Mouse (Mus musculus) gastrocnemius, adult 8-10 months (tissue): ENCODE results near the gene Ncapd3. TPM values are rescaled to one million over a fixed set of nuclear protein-coding genes. Genes with fewer than 3 reads are reported as not detected.

Experiments used
- DNase-seq, 2 experiments: peaks; one replicate each; pipeline ENCODE4 v3.0.0; 2022; ENCODE audit warnings: low spot score in 2 of 2
- total RNA-seq, 4 experiments: library from RNA; stranded (reverse); gene quantifications; 2 replicates each; pipeline ENCODE4 v1.2.4; 2022

The Ncapd3 gene
- total RNA-seq, result 1 to 10 TPM; 4.7 to 5.7 (median 5.0) TPM

DNA sequence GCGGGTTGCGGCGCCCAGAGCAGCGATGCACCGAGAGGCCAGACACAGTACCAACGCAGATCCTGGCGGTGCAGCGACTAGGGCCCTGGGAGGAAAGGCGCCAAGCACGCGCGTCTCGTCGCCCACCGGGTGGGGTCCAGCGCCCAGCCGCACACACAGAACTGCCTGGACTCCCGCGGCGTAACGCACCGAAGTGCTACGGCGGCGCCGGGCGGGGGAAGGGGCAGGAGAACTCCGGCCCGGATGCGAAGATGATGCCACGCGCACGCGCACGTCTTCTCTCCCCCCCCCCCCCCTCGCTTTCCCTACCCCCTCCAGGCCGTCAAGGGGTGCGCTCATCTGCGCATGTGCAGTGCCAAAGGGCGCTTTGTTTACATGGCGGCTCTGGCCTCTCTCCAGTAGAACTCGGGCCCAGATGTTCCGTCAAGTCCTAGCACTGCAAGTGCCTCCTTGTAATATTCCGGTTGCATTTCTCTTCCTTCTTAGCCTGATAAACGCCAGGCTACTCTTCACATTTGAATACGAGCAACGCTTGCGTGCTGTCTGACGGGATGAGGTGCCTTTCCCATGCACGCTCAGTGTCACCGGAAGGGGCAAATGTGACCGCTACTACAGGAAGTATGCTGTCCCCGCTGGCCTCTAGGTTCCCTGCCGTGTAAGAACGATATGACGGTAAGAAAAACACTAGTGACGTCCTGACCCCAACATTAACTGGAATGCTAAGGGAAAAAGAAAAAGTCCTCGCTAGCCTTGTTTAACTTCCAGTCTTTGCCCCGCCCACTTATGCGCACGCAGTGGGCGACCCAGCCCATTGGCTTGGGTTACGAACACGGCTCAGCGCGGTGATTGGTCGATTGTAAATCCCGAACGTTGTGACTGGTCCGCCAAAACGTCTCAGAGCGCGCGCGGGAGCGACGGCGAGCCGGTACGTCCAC is at the start of gene Ncapd3, which contains the start of gene Vps26b:
Ncapd3 (plus strand) TSS at position 348 of the 935 bp plus-strand sequence.
Vps26b (minus strand) TSS at position 238 of the 935 bp plus-strand sequence.
- DNase-seq, result peak; percentile 93 to 96

DNA sequence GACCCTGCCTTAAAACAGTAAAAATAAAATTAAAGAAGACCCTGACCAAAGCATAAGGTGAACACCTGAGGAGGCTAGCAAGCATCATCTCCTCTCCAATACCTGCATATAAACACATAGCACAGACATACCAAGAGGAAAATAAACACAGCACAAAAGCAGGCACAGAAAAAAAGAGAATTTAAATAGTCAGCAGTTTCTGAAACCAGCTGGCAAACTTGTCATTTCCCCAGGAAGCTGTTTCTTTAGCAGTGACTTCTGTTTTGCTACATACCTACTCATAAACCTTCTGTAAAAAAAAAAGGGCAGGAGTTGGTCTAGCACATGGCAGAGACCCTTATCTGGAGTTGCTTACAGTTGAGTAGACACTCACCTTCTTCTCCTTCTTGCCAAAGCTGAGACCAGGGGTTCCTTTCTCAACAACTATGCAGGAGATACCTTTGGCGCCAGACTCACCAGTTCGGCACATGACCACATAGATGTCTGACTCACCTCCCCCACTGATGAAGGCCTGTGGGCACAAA is 44.8 kb upstream of the Ncapd3 start:
- no peak for DNase-seq

DNA sequence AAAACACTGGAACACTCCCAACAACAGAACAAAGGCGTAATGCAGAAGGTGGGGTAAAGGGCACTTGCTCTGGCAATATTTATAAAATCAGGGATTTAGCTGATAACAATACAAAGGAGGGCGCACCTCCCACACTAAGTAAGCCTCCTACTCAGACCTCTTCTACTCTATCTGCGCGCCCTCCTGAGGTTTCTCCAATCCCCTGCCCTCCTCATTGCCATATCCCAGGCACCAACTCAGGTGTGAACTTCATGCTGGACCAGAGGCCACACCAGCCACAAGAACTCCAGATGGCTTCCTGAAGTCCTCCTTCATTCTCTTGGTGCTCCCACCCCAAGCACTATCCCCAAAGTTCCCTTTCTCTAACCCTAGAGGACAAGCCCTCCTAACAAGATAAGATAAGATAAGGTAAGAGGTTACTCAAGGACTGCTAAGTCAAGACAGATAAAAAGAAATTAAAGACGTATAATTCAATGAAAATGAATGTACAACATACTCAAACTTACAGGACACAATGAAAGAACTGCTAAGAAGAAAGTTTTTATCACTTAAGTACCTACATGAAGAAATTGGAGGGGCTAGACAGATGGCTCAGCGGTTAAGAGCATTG is 44.2 kb upstream of the Ncapd3 start:
- no peak for DNase-seq

DNA sequence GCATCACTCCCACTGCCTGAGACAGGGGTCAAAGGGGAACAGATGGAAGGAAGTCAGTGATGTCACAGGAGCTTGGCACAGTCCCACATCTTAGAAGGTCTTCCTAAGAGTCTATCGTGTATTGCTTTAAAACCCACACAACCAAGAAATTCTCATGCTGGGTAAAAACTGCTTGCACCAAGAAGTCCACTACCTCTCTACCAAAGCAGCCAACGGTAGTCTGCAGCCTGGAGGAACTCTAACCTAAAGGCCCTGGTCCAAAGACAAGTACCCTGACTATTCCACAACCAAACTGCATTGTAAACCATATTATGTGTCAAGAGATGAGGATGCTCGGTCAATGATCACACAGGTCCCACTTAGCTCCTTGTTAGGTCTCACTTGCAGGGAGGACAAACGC is 39.8 kb upstream of the Ncapd3 start:
- no peak for DNase-seq

DNA sequence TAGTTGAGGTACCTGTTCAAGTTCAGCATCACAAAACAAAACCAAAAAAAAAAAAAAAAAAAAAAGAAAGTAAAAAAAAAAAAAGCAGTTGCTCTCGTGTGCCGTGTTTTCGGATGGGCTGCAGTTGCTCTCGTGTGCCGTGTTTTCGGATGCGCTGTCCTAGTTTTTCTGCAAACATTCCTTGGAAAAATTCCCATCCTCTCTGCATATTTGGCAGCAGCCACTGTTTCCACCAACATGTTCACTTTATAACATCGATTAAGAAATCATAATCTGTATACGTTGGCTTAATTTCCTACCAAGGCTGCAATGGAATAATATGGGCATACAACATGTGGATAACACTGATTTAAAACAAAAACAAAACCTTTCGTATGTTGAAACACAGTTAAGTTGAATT is 36.9 kb upstream of the Ncapd3 start:
- no peak for DNase-seq

DNA sequence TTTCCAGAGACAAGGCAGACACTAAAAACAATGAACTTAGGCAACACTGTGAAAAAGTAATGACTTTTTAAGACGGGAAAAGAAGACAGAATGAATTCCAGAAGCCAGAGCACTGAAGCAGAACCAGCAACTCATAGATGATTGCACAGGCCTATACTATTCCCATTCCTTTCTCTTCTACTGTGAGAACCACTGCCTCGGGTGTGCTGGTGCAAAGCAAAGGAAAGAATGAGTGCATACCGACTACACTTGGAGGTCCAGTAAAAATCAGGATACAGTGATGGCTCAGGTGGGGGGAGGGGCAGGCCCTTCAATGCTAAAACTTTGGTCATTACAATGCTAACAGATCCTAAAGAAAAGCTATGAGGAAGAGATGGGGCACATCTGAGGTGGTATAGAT is 36.1 kb upstream of the Ncapd3 start:
- no peak for DNase-seq

DNA sequence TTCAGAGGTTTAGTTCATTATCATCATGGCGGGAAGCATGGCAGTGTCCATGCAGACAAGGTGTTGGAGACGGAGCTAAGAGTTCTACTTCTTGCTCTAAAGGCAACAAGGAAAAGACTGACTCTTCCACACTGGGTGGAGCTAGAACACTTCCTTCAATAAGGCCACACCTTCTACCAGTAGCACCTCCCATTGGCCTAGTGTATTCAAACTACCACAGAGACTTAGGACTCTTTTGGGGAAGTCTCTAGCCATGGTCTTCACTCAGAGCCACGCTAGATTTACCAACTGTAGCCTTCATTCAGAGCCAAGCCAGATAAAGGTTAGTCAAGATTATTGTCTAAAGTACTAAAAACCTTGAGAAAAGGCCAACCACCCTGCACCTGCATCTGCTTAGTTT is 32.9 kb upstream of the Ncapd3 start:
- no peak for DNase-seq

DNA sequence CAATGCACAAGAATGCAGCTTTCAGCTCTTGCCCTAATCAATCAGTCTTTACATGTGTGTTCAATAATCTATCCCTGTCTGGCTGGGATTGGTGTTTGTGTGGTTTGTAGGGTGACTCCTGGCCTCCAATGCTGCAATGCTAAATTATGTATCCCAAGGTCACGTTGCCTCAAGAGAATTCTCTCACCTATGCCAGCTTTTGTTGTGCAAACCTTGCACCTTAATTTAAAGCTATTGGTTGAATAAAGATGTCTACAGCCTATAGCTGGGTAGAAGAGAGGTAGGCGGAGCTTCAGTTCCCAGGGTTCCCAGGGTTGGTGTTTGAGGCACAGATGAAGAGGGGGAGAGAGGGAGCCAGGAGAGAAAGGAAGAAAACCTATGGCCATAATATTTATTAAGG is 32.5 kb upstream of the Ncapd3 start:
- no peak for DNase-seq

DNA sequence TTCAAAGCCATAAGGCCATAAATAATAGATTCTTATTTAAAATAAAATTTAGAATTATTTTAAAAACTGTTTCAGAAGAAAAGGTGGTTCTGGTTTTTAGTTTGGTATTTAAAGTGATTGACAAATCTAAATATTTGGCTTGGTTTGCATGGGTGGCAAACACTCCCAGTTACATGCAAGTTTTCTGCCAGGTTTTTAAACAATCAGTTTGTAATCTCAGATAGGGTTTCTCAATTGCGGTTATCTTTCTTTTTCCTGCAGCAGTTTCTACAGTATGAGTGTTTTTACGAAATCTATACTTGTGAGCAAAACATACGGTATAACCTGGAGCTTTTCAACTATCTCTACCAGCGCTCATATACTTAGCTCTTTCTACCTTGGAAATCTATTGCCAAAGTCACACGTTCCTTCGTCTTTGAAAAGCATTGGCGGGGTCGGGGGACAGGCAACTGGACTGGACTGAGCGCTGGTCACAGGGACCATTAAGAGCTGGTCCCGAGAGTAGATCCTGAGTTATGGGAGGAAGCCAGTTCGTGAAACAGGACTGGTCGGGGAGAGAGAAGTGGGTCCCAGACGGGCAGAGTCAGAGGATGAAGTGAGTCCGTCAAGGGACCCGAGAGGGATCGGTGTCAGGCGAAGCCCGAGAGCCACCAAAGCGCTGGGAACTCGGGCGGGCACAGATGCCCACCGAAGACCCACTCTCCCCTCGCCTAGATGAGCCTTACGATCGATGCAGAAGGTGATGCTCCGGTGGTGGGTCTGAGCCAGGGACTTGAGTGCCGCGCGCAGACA is 31.1 kb upstream of the Ncapd3 start:
- no peak for DNase-seq

DNA sequence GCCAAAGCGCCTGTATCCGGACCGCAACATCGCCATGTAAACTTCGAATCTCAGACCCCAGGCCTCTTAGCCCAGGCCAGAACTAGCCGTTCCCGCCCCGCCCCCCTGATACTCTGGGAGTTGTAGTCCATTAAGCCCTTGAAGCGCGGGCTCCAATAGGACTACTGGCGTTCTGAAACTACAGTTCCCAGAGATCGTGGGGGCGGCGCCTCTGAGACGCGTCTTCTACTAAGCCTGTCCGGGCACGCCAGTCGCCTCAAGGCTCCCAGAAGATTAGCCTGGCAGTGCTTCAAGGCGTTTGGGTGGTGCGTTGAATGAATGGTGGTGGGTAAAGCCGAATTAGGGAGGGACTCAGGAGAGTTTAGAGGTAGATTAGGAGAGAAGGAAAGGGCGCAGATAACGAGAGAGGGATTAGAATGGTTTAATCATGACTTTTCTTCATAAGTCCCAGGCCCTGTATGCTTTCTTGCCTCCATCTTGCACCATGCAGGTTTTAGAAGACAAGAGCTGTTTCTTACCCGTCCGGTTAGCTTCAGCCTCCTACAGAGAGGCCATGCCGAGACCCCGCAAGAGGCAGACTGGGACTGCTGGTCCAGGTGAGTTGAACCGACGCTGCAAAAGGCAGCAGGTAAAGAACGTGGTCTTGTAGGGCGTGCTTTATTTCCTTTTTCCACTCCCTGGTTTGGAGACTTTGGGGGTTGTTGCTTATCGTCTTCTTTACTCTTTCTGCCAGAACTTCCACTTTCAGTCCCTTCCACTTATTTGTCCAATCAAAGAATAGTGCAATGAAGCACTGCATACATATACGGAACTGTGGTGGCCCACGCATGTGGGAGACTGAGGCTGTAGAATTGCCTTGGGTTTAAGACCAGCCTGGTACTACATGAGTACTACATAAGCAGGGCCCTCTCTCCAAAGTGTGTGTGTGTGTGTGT is 30.2 kb upstream of the Ncapd3 start, which contains the start of the genes Acad8 and Thyn1:
Acad8 (minus strand) TSS at position 106 of the 935 bp plus-strand sequence.
Thyn1 (plus strand) TSS at position 250 of the 935 bp plus-strand sequence.
- DNase-seq, result peak; percentile 93 to 94

DNA sequence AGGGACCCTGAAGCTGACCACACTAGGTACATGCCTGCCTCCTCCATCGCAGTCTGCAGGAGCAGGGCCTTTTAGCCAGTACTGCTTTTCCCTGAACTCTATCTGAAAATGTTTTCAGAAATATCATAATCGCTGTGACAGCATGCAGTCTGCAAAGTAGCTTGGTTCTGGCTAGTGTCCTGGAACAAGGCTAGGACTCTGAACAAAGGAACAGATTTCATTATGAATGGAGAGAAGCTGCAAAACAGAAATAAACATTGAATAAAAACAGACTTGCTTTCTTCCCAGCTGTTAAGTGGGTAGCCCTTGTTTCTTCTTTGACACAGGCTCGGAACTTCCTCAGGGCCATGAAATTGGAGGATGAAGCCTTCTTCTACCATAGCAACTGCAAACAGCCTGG is 24.7 kb upstream of the Ncapd3 start:
- no peak for DNase-seq

DNA sequence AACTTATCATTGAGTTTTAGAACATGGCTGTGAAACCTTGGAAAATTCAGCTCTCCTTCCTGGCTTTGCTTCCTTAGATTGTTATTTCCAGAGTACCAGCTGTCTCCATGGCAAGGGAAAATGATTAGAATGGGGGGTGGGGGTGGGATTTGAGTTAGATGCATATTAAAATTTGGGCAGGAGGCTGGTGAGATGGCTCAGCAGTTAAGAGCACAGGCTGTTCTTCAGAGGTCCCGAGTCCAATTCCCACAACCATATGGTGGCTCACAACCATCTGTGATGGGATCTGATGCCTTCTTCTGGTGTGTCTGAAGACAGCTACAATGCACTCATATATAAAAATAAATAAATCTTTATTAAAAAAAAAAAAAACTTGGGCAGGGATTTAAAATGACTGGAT is 24.0 kb upstream of the Ncapd3 start:
- no peak for DNase-seq

DNA sequence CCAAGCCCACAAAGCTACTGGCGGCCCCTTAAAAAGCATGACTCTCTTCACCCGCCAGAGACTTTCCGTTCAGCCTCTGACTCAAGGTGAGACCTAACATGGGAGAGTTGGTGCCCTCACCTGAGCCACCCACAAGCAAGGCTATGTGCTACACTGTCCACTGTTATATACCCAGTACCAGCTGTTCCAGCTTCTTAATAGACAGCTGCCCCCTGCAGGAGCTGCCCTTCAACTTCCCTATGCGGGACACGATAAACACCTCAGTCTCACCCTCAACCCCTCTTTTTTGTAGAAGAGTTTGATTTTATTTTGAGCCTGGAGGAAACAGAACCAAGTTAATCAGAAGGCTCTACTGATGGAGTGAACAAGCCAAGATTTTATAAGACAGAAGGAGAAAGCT is 23.1 kb upstream of the Ncapd3 start:
- no peak for DNase-seq

DNA sequence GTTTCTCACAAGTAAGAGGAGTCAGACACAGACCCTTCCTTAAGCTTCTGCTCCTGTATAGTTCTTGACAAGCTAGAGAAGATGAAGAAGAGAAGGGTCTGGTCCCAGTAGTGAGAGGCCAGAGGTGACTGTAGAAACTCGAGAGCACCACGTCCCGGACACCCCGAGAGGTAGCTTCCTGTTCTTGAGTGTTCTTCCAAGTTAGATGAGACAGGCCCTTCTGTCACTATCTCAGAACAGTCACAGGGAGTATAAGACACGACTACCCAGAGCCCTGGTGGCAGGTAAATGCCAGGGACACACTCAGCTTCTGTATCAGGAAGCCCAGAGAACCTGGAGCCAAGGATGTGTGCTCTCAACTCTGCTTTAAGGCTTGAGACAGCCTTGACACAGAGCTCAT is 20.7 kb upstream of the Ncapd3 start:
- DNase-seq, result no peak

DNA sequence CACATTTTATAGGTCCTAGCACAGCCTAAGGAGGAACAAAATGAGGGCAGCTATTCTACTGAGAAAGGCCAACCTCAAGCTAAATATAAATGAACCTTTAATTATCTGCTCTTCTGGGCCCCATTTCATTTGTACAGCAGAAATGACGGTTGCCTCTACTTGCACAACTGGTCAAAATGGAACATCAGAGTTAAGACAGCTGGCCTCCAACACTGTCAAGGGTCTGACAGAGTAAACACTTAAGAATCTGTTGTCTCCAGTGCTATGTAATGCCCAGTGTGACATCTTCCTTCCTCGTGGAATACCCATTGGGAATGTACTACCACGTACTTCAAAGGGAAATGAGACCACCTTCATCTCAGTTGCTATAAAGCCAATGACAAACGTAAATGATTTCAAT is 18.4 kb upstream of the Ncapd3 start:
- no peak for DNase-seq

DNA sequence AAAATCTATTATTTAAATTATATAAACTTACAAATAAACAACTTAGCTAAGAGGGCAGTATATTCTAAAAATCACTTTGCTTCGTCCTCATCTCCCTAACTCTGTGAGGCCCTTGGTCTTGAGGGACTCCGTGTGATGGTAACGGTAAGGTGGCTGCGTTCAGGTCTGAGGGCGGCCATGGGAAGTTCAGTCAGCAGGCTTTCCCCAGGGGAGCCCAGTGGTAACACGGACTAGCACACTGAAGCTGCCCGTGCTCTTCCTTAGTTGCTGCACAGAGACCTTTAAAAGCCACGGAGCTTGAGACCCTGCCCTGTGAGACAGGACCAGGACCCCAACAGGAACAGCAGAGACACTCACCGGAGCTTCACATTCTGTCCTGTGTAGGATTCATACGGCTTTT is 11.0 kb upstream of the Ncapd3 start:
- no peak for DNase-seq

DNA sequence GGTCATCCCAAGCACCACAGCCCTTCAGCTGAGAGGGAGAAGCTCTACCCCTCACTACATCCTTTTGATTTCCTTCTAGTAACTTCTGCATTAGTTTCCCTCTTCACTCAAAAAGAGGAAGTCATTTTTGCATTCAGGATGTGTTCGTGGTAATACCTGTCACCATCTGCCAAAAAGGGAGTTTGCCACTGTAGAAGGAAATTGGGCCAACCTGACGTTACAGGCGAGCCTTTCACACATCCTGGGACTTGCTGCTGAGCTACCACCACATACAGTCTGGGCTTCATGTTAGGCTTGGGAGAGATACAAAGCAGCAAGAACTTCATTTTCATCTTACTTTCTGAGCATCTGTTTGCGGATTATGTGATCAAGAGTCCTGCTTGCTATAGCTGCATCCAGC is 6.3 kb upstream of the Ncapd3 start:
- DNase-seq, result no peak

DNA sequence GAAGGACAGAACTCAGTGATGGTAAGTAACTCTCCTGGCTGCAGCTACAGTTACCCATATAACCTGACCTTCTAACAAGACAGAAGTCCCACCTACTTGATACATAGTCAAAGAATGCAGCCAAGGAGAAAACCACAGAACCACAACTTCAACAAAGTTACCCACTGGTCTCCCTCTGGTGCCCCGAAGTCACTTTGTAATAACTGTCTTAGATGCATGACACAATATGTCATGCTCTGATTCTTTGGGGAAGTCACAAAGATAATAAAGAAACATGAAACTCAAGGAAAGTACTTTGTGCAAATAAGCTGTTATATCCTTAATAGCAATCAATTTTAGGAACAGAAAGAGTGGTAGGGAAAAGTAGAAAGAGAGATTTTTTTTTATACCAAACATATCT is 3.3 kb upstream of the Ncapd3 start:
- DNase-seq, result no peak

DNA sequence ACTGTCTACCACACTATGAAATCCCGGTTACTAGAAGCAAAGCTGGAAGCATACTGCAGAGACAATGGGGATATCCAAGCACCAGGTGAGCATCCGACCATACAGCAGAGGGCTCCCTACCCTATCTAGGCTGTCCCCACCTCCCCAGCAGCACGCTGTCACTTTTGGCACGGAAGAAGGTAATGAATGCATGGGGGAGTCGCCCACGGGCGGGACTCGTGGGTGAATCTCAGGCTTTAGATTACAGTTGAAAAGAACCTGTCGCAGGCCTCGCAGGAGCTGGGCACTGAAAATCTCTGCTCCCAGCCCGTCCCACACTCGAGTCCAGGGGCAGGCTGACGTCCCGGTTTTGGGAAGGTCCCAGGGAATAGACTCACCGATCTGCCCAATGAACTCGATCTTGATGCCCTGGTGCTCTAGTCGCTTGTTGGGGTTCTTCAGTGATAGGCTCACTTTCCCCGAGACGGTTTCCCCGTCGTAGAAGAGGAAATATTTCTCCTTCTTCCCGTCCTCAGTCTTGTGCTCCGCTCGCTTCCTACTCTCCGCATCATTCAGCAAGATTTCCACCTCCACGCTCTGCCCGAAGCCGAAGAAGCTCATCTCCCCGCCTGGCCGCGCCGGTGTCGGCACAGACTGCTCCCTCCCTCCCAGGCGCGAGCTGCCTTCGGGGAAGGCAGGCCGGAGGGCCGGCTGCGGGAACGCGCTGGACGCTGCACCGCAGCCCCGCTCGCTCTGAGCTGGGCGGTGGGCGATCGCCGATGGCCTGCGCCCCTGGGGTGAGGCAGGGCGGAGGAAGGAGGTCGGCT is 750 bp upstream of the Ncapd3 start:
- peak in 1 of 2 experiments; percentile 11 for DNase-seq

DNA sequence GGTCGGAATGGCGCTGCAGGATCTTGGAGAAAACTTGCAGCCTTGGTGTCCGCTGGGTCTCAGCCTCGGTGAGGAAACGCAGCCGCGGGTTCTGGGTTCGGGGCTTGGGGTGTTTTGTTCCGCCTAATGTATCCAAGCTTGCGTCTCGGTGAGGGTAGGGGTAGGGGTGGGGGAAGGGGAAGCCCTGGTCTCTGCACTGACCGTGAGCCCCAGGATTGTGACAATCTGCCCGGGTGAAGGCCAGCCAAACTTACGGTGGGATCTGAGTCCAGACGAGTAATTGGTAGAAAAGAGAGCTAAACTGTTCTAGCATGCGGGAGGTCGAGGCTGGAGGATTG is 757 bp downstream of the Ncapd3 start:
- no peak for DNase-seq
